Mouse (Mus musculus) E14TG2a.4 (cell line): ENCODE measurements around the gene Rtkn.

Experiments used
- H3K27me3 ChIP-seq: 2 replicates; pipeline ENCODE4 v1.6.1; 2014; ENCODE audit warnings: low read length, control low read depth; ENCODE audit not compliant: insufficient read depth
- H3K36me3 ChIP-seq: 2 replicates; pipeline ENCODE4 v1.6.1; 2014; ENCODE audit warnings: low read length, control low read depth; ENCODE audit not compliant: insufficient read depth
- H3K4me1 ChIP-seq: replicated peaks from 2 replicates; pipeline ENCODE4 v1.6.1; 2014; ENCODE audit warnings: low read depth, low read length, control low read depth
- H3K4me3 ChIP-seq: replicated peaks from 2 replicates; pipeline ENCODE4 v1.5.1; 2014; ENCODE audit warnings: mild to moderate bottlenecking, low read length
- H3K9me3 ChIP-seq: 2 replicates; pipeline ENCODE4 v1.6.1; 2014; ENCODE audit warnings: low read length, control low read depth
- CTCF ChIP-seq: conservative IDR thresholded peaks from 2 replicates; pipeline ENCODE4 v1.5.1; 2014; ENCODE audit warnings: low read length
- NANOG ChIP-seq: IDR thresholded peaks from 2 replicates; pipeline ENCODE4 v1.6.1; 2014; ENCODE audit warnings: borderline replicate concordance, low read length, mixed read lengths
- POU5F1 ChIP-seq: IDR thresholded peaks from 2 replicates; pipeline ENCODE4 v1.6.1; 2014; ENCODE audit warnings: low read length, borderline replicate concordance

The Rtkn gene

GRCm38 (mm10) chr6:83101316-83101687, 34.0 kb upstream of the Rtkn start, which contains the start of the genes Ccdc142 and Gm42688:
TSS of gene Ccdc142 (plus strand) at chr6:83101601.
TSS of gene Gm42688 (plus strand) at chr6:83101617.
- Histone ChIP-seq H3K36me3 (peaks cover 3% of the 10 kb centered on the region; the same call in 1 of the 2 replicates), H3K4me1 (peaks cover 24% of the 10 kb centered on the region), H3K4me3 (peak within 1 kb of the TSS; percentile 94), H3K9me3 (no peaks in the 10 kb centered on the region), H3K27me3 (peaks cover 50% of the 10 kb centered on the region)
- TF ChIP-seq CTCF: peak; percentile 12; the same call in 1 of the 2 replicates
- TF ChIP-seq POU5F1: no peak
- TF ChIP-seq NANOG: no peak

GRCm38 (mm10) chr6:83101688-83102556, 33.3 kb upstream of the Rtkn start:
- H3K4me3 ChIP-seq: peak overlapping the region; percentile 94
- no peak for TF ChIP-seq CTCF
- no peak for TF ChIP-seq NANOG
- no peak for TF ChIP-seq POU5F1
- H3K9me3 ChIP-seq: no peaks in the 10 kb centered on the region
- H3K27me3 ChIP-seq: peaks cover 48% of the 10 kb centered on the region
- peaks cover 7% of the 10 kb centered on the region; the same call in 1 of the 2 replicates for H3K36me3 ChIP-seq
- peaks cover 24% of the 10 kb centered on the region for H3K4me1 ChIP-seq

DNA sequence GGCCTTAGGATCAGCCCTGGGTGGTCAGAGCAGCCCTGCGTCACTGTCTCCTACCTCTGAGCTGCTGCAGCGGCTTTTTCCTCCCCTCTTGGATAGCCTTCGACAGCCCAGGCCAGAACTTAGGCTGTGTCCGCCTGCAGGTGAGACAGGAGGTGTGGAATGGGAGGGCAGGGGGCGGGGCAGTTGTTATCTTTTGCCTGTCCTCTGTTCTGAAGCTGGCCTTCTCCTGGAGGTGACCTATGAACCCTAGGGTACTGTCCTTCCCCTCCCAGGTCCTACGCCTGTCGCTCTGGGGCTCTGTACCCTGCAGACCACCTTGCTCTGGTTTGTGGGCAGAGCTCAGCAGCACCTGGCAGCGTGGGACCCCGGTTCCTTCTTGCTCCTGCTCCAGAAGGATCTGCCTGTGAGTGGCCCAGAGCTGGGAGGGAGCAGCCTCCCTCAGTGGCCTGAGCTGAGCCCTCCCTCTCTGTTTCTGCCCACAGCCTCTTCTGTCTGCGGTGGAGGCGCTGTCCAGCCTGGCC, 32.1 kb upstream of the Rtkn start:
- peaks cover 13% of the 10 kb centered on the region; the same call in 1 of the 2 replicates for H3K36me3 ChIP-seq
- H3K4me1 ChIP-seq: peaks cover 36% of the 10 kb centered on the region
- H3K9me3 ChIP-seq: no peaks in the 10 kb centered on the region
- peaks cover 44% of the 10 kb centered on the region for H3K27me3 ChIP-seq
- no peak overlapping the region for H3K4me3 ChIP-seq
- TF ChIP-seq CTCF (no peak), POU5F1 (no peak), NANOG (no peak)

DNA sequence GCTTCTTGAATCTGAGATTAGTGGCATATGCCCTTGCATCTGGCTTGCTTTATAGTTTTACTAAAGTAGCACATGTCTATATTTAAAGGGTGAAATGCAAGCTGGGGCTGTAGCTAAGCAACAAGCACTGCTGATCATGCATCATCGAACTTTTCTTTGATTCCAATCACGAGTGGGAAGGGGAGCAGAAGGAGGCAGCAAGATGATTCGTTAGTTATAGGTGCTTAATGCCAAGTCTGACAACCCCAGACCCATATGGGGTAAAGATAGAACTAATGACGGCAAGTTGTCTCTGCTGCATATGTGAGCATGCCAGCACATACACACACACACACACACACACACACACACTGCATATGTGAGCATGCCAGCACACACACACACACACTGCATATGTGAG, 31.1 kb upstream of the Rtkn start:
- Histone ChIP-seq H3K36me3 (peaks cover 13% of the 10 kb centered on the region; the same call in 1 of the 2 replicates), H3K4me1 (peaks cover 41% of the 10 kb centered on the region), H3K4me3 (no peak overlapping the region), H3K27me3 (peaks cover 37% of the 10 kb centered on the region), H3K9me3 (no peaks in the 10 kb centered on the region)
- TF ChIP-seq CTCF: no peak
- no peak for TF ChIP-seq POU5F1
- no peak for TF ChIP-seq NANOG

DNA sequence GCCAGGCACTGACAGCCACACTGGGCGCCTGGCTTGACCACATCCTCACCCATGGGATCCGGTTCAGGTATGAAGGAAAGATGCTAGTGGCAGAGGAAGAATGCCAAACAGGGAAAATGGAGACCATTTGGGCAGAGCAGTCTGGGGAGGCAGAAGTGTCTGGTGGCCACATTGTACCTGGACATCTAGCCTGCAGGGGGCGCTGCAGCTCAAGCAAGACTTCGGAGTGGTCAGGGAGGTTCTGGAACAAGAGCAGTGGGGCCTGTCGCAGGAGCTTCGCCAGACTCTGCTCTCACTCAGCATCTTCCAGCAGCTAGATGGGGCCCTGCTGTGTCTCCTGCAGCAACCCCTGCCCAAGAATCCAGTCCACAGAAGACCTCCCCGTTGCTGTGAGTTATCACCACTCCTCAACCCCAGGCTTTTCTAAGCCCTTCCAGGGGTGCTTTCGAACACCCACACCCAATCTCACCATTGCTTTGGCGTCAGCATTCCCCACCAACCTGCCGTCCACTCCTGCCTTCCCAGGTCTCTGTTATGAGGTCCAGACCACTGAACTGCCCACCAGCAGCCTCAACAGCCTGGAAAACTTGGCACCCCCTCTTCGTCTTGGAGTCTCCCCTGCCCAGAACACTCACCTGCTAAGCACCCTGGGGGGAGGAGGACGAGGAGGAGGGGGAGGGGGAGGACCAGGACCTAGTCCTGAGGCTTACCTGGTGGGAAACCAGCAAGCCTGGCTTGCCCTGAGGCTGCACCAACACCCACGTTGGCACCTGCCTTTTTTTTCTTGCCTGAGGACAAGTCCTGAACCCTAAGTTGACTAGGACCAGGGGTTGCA, 27.5 kb upstream of the Rtkn start:
- TF ChIP-seq NANOG (no peak), CTCF (peak; percentile 71), POU5F1 (no peak)

DNA sequence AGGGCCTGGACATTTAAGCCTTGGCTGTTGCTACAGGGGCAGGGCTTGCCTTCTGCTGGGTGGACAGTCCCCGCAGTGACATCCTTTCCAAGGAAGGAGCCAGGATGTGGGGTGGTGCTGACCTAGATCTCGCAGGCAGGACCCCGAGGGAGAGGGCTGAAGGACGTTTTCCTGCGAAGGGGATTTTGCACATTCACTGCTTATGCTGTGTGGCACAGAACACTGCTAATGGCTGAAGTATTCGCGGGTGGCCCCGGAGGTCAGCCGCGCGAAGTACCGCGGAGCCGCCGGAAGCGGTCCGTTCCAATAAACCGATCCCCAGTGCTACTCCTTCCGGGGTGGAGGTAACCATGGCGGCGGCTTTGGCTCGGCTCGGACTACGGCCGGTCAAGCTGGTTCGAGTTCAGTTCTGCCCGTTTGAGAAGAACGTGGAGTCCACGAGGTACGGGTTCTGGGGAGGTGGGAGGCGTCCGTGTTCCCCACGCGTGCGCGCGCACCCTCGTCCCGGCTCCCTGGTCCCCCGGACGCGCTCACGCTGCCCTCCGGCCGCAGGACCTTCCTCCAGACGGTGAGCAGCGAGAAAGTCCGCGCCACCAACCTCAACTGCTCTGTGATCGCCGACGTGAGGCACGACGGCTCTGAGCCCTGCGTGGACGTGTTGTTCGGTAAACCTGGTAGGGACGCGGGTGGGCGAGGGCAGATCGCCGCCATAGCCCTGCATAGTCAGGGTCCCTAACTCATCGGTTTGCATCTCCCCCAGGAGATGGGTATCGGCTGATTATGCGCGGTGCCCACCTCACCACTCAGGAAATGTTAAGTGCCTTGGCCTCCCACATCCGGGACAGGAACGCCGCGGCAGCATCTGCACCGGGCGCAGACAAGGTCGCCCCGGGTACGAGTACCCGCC, 26.2 kb upstream of the Rtkn start, which contains the start of gene Mrpl53:
TSS of gene Mrpl53 (plus strand) at position 279 of the 907 bp plus-strand sequence.
- Histone ChIP-seq H3K9me3 (no peaks in the 10 kb centered on the region), H3K36me3 (peaks cover 25% of the 10 kb centered on the region), H3K4me1 (peaks cover 32% of the 10 kb centered on the region), H3K4me3 (peak within 1 kb of the TSS; percentile 98), H3K27me3 (peaks cover 7% of the 10 kb centered on the region; the same call in 1 of the 2 replicates)
- no peak for TF ChIP-seq CTCF
- TF ChIP-seq NANOG: no peak
- no peak for TF ChIP-seq POU5F1

More for the DNA sequence above, 27.5 kb upstream of the Rtkn start:
- H3K4me3 ChIP-seq: peak overlapping the region; percentile 98
- H3K27me3 ChIP-seq: peaks cover 15% of the 10 kb centered on the region
- no peaks in the 10 kb centered on the region for H3K9me3 ChIP-seq
- H3K4me1 ChIP-seq: peaks cover 38% of the 10 kb centered on the region
- H3K36me3 ChIP-seq: peaks cover 25% of the 10 kb centered on the region

DNA sequence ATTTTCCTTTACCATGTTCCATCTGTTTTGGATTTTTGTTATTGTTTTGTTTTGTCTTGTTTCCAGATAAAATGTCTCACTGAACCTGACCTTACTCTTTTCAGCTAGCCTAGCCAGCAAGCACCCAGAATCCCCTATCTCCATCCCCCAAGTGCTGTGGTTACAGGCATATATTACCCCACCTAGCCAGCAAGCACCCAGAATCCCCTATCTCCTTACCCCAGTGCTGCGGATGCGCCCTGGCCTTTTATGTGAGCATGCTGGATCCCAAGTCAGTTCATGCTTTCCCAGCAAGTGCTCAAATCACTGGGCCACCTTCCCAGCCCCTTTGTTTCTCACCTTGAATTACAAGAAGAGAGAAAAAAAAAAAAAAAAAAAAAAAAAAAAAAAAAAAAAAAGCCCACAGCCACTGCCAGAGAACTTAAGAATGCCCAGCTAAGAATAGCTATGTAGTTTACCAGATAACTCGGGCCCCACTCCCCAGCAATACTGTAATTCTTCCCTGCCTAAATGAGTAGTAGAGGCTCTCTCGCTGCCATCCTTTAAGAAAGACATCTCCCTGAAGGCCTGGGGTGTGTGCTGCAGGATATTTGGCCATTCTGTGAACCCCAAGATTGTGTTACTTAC, 23.6 kb upstream of the Rtkn start:
- Histone ChIP-seq H3K27me3 (no peaks in the 10 kb centered on the region), H3K9me3 (no peaks in the 10 kb centered on the region), H3K4me1 (peaks cover 48% of the 10 kb centered on the region), H3K36me3 (peaks cover 24% of the 10 kb centered on the region), H3K4me3 (no peak overlapping the region)
- TF ChIP-seq POU5F1: no peak
- no peak for TF ChIP-seq NANOG
- no peak for TF ChIP-seq CTCF
